Mouse (Mus musculus) gonadal fat pad, adult 2 months (tissue): Measurements from ENCODE around the gene Fkbp1a. TPM values are rescaled to one million over a fixed set of nuclear protein-coding genes. Genes with fewer than 3 reads are reported as not detected.

ENCODE experiments used
- DNase-seq: peaks from one replicate; pipeline ENCODE4 v3.0.0-alpha.2; 2012; ENCODE audit warnings: low read depth
- polyA plus RNA-seq: library from polyadenylated mRNA; depleted of rRNA; stranded (reverse); fragments of >200 nt; gene quantifications from 2 replicates; pipeline ENCODE4 v1.2.3, GENCODE M21; 2012; rRNA removed

The Fkbp1a gene
- polyA plus RNA-seq, result 139 and 154 TPM in 2 replicates

DNA sequence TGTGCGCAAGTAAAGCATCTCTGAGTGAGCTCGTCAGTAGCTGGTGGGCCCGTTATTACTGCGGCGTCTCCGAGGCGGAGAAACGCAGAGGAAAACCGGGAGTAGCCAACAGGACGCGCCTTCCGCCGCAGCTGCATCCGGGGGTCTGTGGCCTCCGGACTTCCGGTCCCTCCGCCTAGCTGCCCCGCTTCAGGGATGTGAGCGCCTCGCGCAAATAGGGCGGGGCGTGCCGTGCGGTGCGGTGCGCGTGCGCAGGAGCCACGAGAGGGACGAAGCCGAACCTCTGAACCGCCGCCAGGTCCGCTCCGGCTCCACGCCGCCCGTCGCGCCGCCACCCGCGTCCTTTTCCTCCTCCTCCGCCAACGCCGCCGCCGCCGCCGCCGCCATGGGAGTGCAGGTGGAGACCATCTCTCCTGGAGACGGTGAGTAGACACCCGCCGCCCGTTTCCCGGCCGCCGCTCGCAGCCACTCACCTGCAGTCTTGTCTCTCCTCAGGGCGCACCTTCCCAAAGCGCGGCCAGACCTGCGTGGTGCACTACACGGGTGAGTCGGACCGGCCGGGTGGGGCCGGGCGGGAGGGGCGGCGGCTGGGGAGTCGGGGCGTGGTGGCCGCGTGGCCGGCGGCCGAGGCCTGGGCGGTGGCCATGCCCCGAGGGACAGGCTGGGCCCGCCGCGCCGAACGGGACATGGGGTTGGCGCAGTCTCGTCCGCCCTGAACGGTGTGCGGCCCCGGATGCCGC lies at the start of gene Fkbp1a:
Gene Fkbp1a, plus strand, starts transcription at position 161 of the 740 bp plus-strand sequence.
- no peak for DNase-seq

DNA sequence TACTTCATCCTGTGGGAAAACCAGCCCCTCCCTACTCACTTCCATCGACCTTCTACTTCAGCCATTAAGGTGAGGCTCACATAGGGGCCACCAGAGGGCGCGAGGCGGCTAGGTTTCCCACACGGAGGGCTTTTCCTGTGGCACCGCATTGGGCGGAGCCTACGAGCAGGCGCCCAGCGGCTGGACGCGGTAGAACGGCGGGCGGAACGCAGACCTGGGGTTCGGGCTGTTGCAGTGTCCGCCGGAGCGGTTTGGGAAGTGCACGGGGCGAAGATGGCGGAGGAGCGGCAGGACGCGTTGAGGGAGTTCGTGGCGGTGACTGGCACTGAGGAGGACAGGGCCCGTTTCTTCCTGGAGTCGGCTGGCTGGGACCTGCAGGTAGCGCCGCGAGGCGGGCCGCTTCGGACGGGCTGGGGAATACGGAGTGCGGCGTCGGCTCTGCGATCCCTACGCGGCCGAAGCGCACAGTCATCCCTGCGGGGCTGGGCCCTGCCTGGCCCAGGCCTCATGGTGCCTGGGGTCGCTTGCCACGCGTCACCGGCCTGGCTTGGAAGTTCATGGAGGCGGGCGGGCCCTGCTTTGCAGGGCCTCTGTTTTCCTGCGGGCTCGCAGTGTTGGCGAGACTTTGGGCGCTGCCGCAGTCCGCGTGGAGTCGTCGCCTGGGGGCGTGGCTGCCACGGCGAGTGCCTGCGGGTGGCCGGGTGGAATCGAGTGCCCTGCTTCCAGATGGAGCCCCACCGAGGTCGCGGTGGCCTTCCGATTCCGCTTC lies 48.1 kb upstream of the Fkbp1a start, which contains the start of gene Nsfl1c:
Gene Nsfl1c, plus strand, starts transcription at position 148 of the 769 bp plus-strand sequence.
- no peak for DNase-seq

DNA sequence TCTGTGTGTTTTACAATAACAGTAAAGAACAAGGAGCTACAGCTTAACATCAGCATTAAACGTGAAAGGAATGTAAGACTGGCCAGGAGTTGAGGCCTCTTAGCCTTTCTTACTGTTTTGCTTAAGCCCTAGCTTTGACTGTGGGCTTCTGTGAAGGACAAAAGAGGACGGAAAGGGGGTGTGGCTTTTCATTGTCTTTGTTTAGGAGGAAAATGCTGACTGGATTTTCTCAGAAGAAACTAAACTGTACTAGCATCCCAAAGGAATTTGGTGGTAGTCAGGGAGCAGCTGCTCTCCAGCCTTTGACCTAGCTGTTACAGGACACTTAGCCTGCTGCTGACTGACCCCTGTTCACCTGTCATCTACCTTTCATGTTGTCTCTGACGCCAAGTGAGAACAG lies 43.9 kb upstream of the Fkbp1a start:
- DNase-seq, result no peak

DNA sequence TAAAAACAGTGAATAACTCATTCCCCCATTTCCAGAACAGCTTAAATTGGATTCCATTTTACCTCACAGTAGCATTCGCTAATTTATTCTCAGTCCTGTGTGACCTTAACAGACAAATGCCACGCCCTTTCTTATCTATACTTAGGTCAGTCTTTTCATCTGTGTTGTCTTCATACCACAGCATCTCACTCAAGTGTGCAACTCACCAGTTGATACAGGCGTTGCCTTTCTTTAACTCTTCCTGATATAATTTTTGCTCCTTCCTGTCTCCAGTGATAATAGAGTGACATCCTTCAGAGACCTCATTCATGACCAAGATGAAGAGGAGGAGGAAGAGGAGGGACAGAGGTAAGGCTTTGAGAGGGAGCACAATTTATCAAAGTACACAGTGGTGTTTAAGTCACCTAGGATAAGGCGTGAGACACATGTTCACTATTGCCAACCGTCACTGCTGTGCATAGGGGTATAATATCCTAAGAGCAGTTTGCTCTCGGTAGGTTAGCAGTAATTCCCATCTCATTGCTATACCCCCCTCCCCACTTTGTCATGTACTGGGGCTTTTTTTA lies 41.8 kb upstream of the Fkbp1a start:
- DNase-seq, result no peak

DNA sequence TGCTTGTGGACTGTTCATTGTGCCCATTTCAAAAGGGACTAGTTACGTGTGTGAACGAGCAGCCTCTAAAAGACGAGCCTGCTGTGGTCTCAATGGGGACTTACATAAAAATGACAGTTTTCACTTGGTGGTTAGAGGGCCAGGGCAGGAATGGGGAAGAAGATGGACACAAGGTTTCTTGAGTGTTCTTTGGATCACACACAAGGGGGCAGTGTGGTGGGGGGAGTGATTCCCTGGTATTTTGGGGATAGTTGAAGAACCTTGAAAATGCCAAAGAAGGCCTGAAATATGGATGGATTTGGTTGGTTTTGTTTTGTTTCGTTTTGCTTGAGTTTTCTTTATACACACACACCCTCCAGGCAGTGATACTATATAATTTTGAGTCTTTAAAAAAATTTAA lies 38.1 kb upstream of the Fkbp1a start:
- DNase-seq, result no peak

DNA sequence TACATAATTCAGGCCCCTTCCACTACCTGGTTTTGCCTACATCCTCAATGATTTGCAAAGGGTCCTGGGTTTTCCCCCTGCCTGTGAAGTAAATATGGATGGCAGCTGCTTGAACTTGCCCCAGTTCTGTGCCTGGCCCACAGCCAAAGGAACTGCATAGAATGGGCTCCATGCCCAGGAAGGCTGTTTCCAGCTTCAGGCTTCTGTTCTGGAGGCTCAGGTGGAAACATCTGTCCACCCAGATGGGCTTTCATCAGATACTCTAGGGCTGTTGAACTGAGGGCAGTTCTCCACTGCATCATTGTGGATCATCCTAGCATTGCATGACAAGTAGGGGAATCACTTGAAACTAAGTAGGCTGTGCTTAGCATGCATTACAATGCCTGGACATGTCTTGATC lies 30.1 kb upstream of the Fkbp1a start:
- DNase-seq, result no peak

DNA sequence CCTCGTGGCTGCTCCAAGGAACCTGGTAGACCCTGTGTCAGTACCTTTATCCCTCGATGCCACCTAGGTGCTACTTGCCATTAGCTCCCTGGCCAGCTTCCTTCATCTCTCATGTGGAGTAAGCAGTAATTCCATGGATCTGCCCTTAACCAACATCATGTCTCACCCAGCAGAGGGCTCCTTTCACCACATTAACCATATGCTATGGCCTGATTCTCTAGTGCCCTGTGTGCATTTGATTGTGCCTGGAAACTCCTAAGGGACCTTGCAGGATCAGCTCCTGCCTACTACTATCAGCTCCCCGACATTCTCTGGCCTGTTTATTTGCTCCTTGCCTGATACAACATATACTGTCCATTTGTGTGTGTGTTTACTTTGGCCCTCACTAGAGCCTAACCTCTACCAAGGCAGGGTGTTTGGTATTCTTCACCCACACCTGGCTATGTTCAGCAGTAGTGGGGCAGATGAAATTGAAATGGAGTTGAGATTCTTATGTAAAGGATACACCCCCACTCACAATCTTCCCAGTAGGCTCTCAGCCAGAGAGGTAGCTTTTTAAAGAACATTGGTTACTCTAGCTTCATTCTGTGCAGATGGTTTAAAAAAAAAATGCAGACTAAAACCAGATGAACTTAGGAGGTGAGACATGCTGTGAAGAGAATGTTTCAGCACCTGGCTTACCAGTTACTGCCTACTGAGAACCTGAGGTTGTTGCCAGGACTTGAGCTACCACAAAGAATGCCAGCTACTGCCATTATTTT lies 28.6 kb upstream of the Fkbp1a start:
- no peak for DNase-seq

DNA sequence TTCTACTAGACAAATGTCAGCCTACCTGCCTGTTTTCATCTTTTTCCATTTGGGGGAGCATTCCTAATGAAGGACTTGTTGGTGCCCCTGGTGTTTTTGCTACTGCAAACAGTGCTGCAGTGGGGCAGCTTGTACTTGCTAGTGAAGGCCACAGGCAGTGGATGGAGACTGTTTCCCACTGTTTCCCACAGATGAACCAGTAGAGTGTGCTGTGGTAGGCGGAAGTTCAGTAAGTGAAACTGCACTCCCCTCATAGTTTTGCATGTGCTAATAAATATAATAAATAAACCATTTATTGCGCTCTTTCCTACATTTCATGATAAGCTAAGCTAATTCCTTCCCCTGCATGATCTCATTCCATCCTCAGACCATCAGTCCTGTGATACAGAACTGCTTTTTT lies 23.3 kb upstream of the Fkbp1a start:
- DNase-seq, result no peak

DNA sequence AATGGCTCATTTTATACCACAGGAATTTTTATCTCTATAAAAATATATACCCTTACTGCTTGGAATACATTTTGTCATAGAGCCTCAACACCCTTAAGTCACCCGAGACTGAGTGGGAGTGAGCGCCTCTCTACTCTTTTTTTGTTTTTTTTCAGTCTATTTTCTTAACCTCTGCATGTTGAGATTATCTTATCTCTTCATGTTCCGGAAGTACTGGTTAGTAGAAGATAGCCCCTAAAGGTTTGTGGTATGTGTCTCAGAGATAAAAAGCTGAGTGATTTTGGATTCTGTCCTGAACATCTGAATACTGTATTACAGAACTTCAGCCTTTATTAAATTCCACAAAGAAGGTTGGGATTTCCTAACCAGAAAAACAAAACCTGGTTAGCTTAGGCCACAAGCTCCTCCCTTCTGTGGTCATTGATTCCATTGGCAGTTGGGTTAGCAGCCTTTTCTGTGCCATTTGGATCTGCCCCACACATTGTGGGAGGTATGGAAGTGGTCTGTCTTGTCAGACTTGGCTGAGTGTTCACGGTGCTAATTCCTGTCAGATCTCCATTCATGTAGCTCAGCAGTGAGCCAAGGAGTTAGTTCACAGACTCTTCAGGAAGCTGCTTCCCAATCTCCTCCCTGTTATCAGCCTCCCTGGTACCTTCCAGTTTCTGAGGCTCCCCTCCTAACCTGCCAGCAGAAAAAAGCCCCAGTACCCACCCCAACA lies 17.8 kb upstream of the Fkbp1a start:
- peak; percentile 42 for DNase-seq

DNA sequence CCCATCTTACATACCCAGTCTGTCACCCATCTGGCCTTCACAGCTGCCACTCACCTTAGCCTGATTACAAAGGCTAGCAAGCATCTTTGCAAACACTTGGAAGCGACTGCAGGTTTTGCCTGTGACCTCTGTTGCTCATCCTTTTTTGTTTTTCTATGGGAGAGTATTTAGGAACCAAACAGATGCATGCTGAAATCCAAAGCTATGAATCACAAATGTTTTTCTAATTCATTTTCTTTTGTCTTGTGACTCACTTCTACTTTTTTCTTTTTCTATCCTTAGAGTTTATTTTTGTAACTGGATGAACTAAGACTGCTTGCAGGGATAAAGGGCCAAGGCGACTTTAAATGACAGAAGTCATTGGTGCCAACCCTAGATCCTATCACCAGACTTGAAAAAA lies 16.8 kb upstream of the Fkbp1a start:
- no peak for DNase-seq

DNA sequence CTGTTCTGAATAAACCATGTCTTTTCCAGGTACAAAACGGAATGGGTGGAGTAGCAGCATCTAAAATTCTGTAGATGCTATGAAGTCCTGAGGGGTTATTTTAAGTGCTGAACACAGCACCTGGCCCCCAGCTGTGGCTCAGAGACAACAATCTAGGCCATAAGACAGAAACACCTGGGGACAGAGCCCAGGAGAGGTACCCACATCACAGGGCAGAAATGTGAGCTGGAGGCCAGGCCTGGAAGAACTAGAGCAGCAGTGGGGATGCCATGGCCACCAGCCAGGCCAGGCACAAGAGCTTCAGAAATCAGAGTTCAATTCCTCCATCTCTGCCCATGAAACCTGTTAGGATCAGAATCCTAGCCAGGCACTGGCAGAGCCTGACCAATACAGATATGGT lies 14.2 kb upstream of the Fkbp1a start:
- DNase-seq, result no peak

DNA sequence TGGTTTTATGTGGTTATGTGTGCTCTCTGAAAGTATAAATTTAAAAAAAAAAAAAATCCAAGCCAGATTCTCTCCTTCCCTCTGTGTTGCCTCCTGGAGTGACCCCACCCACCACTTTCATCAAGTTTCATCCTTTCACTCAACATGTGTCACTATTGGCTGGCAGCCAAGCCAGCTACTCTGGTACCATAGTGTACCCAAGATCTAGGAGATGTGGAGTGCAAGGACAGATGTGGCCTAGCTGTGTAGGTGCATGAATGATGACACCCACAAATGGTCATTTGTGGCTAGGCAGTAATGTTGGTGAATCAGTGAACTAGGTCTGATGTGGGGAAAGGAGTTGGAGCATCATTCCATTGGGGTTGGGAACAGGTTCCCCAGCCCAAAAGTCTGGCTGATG lies 13.1 kb upstream of the Fkbp1a start:
- no peak for DNase-seq

DNA sequence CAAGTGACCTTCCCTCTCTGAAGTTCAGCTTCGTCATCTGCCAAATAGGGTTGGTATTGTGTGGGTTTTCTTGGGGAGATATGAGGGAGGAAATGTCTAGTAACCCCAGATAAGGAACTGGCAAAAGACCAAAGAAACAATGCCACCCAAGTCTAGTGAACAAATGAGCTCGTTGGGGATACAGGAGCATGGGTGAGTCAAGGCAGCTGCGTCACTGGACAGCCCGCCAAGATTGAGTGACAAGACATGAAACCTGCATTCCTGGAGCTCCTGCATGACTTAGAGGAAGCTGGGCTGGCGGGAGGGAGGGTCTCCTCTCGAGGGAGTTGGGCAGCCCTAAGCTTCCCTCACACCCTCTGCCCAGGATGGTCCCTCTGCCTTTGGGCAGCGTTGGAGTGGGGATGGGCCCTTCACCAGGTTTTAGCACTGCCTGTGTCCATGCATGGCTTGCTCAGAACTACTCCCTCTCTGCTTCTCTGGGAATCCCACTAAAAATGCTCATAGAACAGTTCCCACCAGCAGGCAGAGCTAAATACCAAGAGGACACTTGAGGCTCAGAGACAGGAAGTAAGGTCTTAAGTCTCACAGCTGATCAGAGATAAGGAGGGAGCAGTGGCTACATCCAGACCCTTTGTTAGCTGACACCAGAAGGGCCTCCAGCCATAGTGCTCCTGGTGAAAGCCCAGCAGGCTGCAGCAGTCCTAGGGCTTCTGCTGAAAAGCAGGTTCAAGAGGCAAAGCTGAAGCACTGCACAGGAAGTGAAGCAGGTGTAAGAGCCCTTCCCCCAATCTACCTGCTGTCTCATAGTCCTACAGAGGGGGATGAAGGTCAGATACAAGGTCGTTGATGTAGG lies 11.7 kb upstream of the Fkbp1a start:
- no peak for DNase-seq

DNA sequence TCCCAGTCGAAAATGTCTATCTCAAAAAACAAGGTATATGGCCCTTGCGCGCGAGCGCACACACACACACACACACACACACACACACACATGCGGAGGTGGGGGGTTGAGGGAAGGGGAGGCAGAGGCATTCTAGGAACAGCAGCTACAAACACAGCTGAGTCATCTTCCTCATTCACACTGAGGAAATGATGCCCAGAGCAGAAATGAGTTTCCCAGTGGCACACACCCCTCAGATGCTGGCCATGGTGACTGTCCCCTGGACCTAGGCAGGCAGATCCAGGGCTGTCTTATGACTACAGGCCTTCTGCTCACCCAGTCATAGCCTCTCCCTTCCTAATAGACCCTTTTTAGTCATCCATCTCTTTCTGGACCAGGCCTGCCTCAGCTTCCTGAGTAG lies 8.7 kb upstream of the Fkbp1a start:
- no peak for DNase-seq

DNA sequence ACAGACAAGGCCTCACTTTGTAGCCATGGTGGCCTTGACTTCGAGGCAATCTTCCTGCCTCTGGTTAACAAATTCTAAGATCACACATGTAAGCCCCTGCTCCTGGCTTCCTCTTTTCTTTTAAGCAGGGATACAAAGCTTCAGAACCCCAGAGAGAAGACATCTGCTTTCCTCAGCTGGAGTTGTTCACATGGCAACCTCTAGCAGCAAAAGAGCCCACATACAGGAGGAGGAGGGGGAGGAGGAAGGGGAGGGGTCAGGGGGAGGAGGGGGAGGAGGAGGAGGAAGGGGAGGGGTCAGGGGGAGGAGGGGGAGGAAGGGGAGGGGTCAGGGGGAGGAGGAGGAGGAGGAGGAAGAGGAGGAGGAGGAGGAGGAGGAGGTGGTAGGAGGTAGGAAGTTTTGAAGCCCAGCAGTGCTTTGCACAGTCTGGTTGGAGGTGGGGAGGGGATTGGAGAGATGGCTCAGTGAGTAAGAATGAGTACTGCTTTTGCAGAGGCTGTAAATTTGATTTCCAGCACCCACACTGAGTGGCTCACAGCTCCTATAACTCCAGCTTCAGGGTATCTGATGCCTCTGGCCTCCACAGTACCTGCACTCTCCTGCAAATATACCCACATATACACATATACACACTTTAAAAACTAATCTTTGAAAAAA lies 6.2 kb upstream of the Fkbp1a start:
- no peak for DNase-seq

DNA sequence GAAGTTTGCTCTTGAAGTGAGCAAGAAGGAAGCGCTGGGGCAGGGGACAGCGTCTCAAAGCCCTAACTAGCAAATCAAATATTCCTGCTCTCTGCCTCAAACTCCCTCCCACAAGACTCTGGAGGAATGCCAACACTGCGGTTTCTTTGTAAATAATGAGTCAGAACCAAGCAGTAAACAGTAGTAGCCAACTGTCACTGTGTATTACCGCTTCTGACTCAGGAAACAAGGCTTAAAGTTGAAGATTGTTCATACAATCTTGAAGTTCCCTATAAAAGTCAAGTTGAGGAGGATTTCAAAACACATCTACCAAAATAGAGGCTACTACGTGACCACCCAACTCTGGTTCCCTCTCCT lies 5.7 kb upstream of the Fkbp1a start:
- no peak for DNase-seq

DNA sequence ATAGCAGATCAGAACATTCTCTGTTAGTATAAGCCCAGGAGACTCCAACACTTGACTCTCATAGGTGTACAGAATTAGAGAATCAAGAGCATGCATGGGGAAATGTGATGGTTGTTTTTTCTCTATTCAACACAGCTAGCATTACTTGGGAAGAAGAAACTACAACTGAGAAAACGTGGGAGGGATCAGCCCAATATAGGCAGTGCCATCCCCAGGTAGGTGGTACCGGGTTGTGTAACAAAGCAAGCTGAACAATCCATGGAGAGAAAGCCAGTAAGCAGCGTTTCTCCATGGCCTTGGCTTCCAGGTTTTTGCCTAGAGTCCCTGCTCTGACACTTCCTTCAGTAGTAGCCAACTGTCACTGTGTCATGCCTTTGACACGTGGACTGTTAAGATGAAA lies 3.6 kb upstream of the Fkbp1a start:
- DNase-seq, result no peak

DNA sequence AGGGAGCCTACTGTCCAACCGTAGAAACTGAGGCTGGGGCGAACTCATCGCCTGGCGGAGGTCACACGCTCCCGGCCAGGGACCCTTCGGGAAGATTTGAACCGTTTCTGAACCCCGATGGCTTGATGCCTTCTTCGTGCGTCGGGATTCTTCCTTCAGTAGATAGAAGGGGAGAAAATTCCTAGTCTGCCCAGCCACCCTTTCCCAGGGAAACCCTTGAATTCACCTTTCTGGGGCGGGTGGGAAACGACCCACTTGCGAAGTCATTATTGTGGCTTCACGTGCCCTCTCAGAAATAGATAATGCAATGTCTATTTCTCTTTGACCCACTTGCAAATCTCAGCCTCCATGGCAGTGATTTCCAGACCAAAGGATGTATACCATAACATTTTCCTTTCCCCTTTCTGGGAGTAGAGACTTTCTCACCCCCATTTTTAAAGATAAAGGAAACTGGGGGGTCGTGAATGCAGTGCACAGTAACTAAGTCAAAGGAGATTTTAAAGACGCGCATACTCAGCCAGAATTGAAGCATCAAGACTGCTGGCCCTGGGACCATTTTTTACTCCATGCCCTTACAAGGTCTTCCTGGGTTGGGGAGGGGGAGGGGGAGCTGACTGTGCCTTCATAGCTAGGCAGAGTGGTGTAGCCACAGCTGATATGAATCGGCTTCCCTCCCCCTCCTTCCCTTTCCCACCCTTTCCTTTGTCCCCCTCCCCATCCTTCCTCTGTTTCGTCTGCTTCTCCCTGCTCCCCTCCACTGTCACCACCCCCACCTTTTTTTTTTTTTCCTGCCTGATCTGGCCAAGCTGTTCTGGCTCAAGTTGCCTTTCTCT lies 996 bp downstream of the Fkbp1a start:
- no peak for DNase-seq

DNA sequence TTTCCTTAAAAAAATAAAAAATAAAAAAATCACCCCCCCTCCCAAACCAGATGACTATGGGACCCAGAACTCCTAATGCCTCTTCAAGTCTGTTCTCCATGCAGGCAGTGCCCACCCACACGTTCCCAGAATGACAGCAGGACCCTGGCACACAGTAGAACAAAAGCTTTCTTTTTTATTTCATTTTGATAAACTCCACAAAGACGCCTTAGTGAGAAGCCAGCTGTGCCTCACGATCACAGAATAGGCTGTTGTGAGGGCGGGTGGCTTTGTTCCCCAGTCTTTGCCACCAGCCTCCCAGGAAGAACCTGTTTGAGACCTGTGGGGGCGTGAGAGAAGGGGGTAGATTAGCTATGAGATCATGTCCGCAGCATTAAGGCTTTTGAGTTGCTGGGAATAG lies 2.4 kb downstream of the Fkbp1a start:
- no peak for DNase-seq
